Mouse (Mus musculus): ENCODE data around the gene Gm14440. TPM values are rescaled to one million over a fixed set of nuclear protein-coding genes. Genes with fewer than 3 reads are reported as not detected.
"Not testable (repeated sequence)": the region's sequence is repeated elsewhere in the genome, so short reads cannot be mapped to it uniquely, and the experiment has no call there.

Gene Gm14440
- total RNA-seq (2015): 4.4 and 7.7 TPM in 2 replicates
- total RNA-seq (2017): not detected in 2 replicates

GRCm38 (mm10) chr2:175274825-175275224 is at the start of gene Gm14440:
Gene Gm14440, plus strand, starts transcription at chr2:175275125.
- not testable (repeated sequence) for ATAC-seq (replicated peaks; ENCODE audit: poor library complexity)

Other genes starting within 250 kb of the Gm14440 start
- 0.54 TPM in 1 of 2 replicates, not detected in the other for gene Gm14393, start 207.3 kb upstream of the Gm14440 start, total RNA-seq (2015)
- gene Gm14393, start 207.3 kb upstream of the Gm14440 start, total RNA-seq (2017): not detected in 2 replicates
- gene Gm14399, start 133.1 kb upstream of the Gm14440 start, total RNA-seq (2015): 12.0 and 21.4 TPM in 2 replicates
- gene Gm14399, start 133.1 kb upstream of the Gm14440 start, total RNA-seq (2017): 5.4 and 11.5 TPM in 2 replicates
- 0.02 and 0.68 TPM in 2 replicates for gene Gm14443, start 99.3 kb upstream of the Gm14440 start, total RNA-seq (2015)
- gene Gm14443, start 99.3 kb upstream of the Gm14440 start, total RNA-seq (2017): 0.25 and 1.1 TPM in 2 replicates
- 11.4 and 13.7 TPM in 2 replicates for gene Gm14391, start 68.2 kb upstream of the Gm14440 start, total RNA-seq (2015)
- 13.1 and 14.6 TPM in 2 replicates for gene Gm14391, start 68.2 kb upstream of the Gm14440 start, total RNA-seq (2017)
- gene Gm4631, start 63.1 kb downstream of the Gm14440 start, total RNA-seq (2015): 21.0 and 28.2 TPM in 2 replicates
- gene Gm4631, start 63.1 kb downstream of the Gm14440 start, total RNA-seq (2017): 13.7 and 25.0 TPM in 2 replicates
- gene Zfp968, start 97.3 kb downstream of the Gm14440 start, total RNA-seq (2015): 6.0 and 8.5 TPM in 2 replicates
- gene Zfp968, start 97.3 kb downstream of the Gm14440 start, total RNA-seq (2017): 1.9 and 5.3 TPM in 2 replicates
- gene Gm4724, start 160.7 kb downstream of the Gm14440 start, total RNA-seq (2015): 6.5 and 13.7 TPM in 2 replicates
- 7.0 and 10.1 TPM in 2 replicates for gene Gm4724, start 160.7 kb downstream of the Gm14440 start, total RNA-seq (2017)
- 6.9 and 10.7 TPM in 2 replicates for gene Zfp965, start 194.9 kb downstream of the Gm14440 start, total RNA-seq (2015)
- gene Zfp965, start 194.9 kb downstream of the Gm14440 start, total RNA-seq (2017): 5.8 and 13.0 TPM in 2 replicates